Mouse (Mus musculus) embryonic facial prominence, embryonic 13.5 days (tissue): Measurements from ENCODE around the gene Steap4. TPM values are rescaled to one million over a fixed set of nuclear protein-coding genes. Genes with fewer than 3 reads are reported as not detected.
"Not testable (repeated sequence)": the region's sequence is repeated elsewhere in the genome, so short reads cannot be mapped to it uniquely, and the experiment has no call there.

ENCODE experiments used
- ATAC-seq: fragments of 200-750 bp; cut with Nextera tagmentation; 2 replicates; pipeline ENCODE4 v1.8.0; 2017; ENCODE audit warnings: low read depth; ENCODE audit not compliant: insufficient number of reproducible peaks, insufficient read depth, low FRiP score, low TSS enrichment
- H3K27ac ChIP-seq: fragments of 300-500 bp; sonication (generic); 2 replicates; pipeline ENCODE4 v1.5.1; 2015; ENCODE audit warnings: moderate library complexity, mild to moderate bottlenecking, inconsistent platforms
- H3K27me3 ChIP-seq: fragments of 300-500 bp; sonication (generic); 2 replicates; pipeline ENCODE4 v1.6.1; 2015; ENCODE audit warnings: mild to moderate bottlenecking, inconsistent platforms
- H3K36me3 ChIP-seq: fragments of 300-500 bp; sonication (generic); 2 replicates; pipeline ENCODE4 v1.6.1; 2015; ENCODE audit warnings: mild to moderate bottlenecking, inconsistent platforms
- H3K4me1 ChIP-seq: fragments of 300-500 bp; sonication (generic); 2 replicates; pipeline ENCODE4 v1.6.1; 2015; ENCODE audit warnings: inconsistent platforms
- H3K4me2 ChIP-seq: fragments of 300-500 bp; sonication (generic); 2 replicates; pipeline ENCODE4 v1.6.1; 2015; ENCODE audit warnings: moderate library complexity, mild to moderate bottlenecking, inconsistent platforms
- H3K4me3 ChIP-seq: fragments of 300-500 bp; sonication (generic); 2 replicates; pipeline ENCODE4 v1.5.1; 2015; ENCODE audit warnings: mild to moderate bottlenecking, inconsistent platforms
- H3K9ac ChIP-seq: fragments of 300-500 bp; sonication (generic); 2 replicates; pipeline ENCODE4 v1.6.1; 2015; ENCODE audit warnings: mild to moderate bottlenecking, inconsistent platforms
- H3K9me3 ChIP-seq: fragments of 300-500 bp; sonication (generic); 2 replicates; pipeline ENCODE4 v1.6.1; 2016; ENCODE audit warnings: inconsistent platforms
- WGBS: fragments of 180-500 bp; shearing (Covaris S2); methylation state at CpG from one replicate; pipeline ENCODE4 v1.1.7; 2015; ENCODE audit warnings: mixed read lengths; 5-methylcytosine and 5-hydroxymethylcytosine counted together
- polyA plus RNA-seq: library from polyadenylated mRNA; unstranded; fragments of >200 nt; fragmentation: Nextera tagmentation; extraction: Ambion mirVana; gene quantifications from 2 replicates; pipeline ENCODE4 v1.2.1, GENCODE M21; 2015

Gene Steap4
- polyA plus RNA-seq, 1 experiment from 2014 or later: 2.0 TPM

GRCm38 (mm10) chr5:7955371-7955966, 4.8 kb upstream of the Steap4 start:
- 43% methylated on average over 5 of the region's 5 CpGs for WGBS
- H3K9ac ChIP-seq: no peak overlapping the region
- ATAC-seq: no peak

DNA sequence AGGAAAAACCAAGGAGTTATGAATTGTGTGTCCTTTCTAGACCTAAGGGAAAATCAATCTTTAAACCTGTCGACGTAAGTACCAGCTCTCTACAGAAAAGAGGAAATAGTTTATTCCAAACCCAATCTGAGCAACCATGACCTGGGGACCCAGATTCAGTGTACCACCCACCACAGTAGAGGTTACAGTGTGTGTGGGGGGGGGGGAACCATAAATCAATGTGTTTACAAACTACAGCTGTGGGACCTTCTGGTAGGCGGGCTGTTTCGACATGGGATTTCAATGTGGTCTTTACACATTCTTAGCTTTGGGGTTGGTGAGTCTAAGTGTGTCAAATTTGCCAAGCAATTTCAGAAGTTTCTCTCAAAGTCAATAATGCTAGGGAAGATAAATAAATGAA, 2.2 kb upstream of the Steap4 start:
- Histone ChIP-seq H3K4me1 (peaks cover 9% of the 10 kb centered on the region), H3K4me2 (no peak overlapping the region), H3K27me3 (no peaks in the 10 kb centered on the region), H3K36me3 (no peaks in the 10 kb centered on the region), H3K9me3 (no peaks in the 10 kb centered on the region), H3K9ac (no peak overlapping the region), H3K4me3 (no peak overlapping the region), H3K27ac (no peak overlapping the region)
- 89% methylated on average over 4 of the region's 4 CpGs for WGBS
- ATAC-seq: no peak

More at GRCm38 (mm10) chr5:7955371-7955966, 4.8 kb upstream of the Steap4 start:
- H3K4me3 ChIP-seq: no peak overlapping the region
- no peaks in the 10 kb centered on the region for H3K9me3 ChIP-seq
- H3K27ac ChIP-seq: no peak overlapping the region
- H3K27me3 ChIP-seq: no peaks in the 10 kb centered on the region
- peaks cover 7% of the 10 kb centered on the region for H3K4me1 ChIP-seq
- H3K4me2 ChIP-seq: no peak overlapping the region
- no peaks in the 10 kb centered on the region for H3K36me3 ChIP-seq

- H3K27ac ChIP-seq: no peak overlapping the region
- ATAC-seq: no peak
- no peak overlapping the region for H3K4me2 ChIP-seq
- no peaks in the 10 kb centered on the region for H3K36me3 ChIP-seq
- H3K9ac ChIP-seq: no peak overlapping the region
- no peaks in the 10 kb centered on the region for H3K27me3 ChIP-seq
- WGBS: 72% methylated on average over 6 of the region's 6 CpGs
- H3K9me3 ChIP-seq: no peaks in the 10 kb centered on the region
- peaks cover 9% of the 10 kb centered on the region for H3K4me1 ChIP-seq
- no peak overlapping the region for H3K4me3 ChIP-seq
These were observed 971 bp upstream of the Steap4 start for GRCm38 (mm10) chr5:7959286-7959685.

DNA sequence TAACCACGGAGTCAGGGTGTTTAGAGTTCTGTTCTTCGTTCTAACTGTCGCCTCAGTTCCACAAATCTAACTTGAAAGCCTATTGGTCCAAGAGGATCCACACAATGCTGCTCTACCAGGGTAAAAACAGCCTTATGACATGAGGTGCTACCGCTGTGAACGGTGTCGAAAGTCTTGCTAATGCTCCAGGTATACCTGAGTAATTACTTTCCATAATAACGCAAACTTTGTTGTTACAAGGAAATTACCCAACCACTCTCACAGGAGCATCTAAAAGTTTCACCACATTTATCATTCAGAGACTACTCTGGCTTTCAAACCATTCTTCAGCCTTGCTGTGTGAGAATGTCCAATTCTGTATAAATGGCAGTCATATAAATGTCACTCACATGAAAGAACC, 856 bp downstream of the Steap4 start:
- H3K9ac ChIP-seq: no peak overlapping the region
- WGBS: 79% methylated on average over 7 of the region's 7 CpGs
- H3K4me2 ChIP-seq: no peak overlapping the region
- no peaks in the 10 kb centered on the region for H3K36me3 ChIP-seq
- H3K4me3 ChIP-seq: no peak overlapping the region
- no peak for ATAC-seq
- H3K9me3 ChIP-seq: no peaks in the 10 kb centered on the region
- no peaks in the 10 kb centered on the region for H3K27me3 ChIP-seq
- H3K4me1 ChIP-seq: peaks cover 9% of the 10 kb centered on the region
- H3K27ac ChIP-seq: no peak overlapping the region

DNA sequence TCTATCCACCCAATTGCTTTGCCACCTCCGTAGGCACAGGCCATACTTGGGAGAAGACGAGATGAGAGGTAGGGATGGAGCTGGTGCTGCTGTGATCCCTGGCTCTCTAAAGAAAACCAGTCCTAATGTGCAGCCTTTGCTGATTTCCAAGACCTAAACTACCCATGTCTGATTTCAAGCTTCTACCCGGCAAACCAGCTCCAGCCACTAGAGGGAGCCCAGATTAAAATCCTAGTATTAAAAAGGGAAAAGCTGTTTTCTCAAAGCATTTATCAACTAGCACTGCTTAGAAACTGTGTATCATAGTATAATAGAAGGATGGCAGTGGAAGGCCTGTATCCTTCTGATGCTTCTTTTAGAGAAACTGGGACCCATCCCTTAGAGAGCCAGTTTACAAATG, 5.0 kb downstream of the Steap4 start:
- no peaks in the 10 kb centered on the region for H3K9me3 ChIP-seq
- H3K4me3 ChIP-seq: no peak overlapping the region
- ATAC-seq: no peak
- H3K4me1 ChIP-seq: peaks cover 3% of the 10 kb centered on the region
- no peak overlapping the region for H3K4me2 ChIP-seq
- 32% methylated on average over 3 of the region's 3 CpGs for WGBS
- no peak overlapping the region for H3K27ac ChIP-seq
- H3K27me3 ChIP-seq: no peaks in the 10 kb centered on the region
- H3K36me3 ChIP-seq: no peaks in the 10 kb centered on the region
- H3K9ac ChIP-seq: no peak overlapping the region

- H3K4me1 ChIP-seq: no peaks in the 10 kb centered on the region
- no peaks in the 10 kb centered on the region for H3K9me3 ChIP-seq
- H3K4me3 ChIP-seq: no peak overlapping the region
- H3K27ac ChIP-seq: no peak overlapping the region
- 76% methylated on average over 5 of the region's 5 CpGs for whole genome bisulfite sequencing
- ATAC-seq: no peak
- H3K9ac ChIP-seq: no peak overlapping the region
- H3K27me3 ChIP-seq: no peaks in the 10 kb centered on the region
- no peaks in the 10 kb centered on the region for H3K36me3 ChIP-seq
- H3K4me2 ChIP-seq: no peak overlapping the region
These were observed 7.9 kb downstream of the Steap4 start for GRCm38 (mm10) chr5:7968152-7968551.

DNA sequence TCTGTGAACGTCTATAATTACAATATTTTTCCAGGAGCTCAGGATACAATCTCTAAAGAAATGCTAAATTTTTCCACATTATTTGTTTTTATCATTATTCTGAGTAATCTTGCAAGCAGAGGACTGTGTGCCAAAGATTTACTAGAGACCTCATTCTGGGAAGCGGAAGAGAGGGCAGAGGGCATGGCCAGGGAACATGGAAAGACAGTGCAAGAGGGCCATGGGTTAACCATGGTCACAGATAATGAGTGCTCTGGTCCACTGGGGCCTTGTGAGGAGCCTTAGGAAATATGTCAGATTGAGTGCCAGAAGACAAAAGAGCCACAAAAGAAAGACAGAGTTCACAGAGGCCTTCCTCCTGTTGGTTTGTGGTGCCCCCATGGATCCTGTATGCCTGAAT, 12.0 kb downstream of the Steap4 start:
- Histone ChIP-seq H3K27ac (no peak overlapping the region), H3K36me3 (no peaks in the 10 kb centered on the region), H3K9ac (no peak overlapping the region), H3K4me3 (no peak overlapping the region), H3K4me1 (no peaks in the 10 kb centered on the region), H3K4me2 (no peak overlapping the region), H3K9me3 (no peaks in the 10 kb centered on the region), H3K27me3 (no peaks in the 10 kb centered on the region)
- 85% methylated on average over 2 of the region's 2 CpGs for WGBS
- ATAC-seq: no peak

- no peak overlapping the region for H3K27ac ChIP-seq
- H3K27me3 ChIP-seq: no peaks in the 10 kb centered on the region
- no peak for ATAC-seq
- no peaks in the 10 kb centered on the region for H3K36me3 ChIP-seq
- no peak overlapping the region for H3K9ac ChIP-seq
- H3K4me3 ChIP-seq: no peak overlapping the region
- 82% methylated on average over 11 of the region's 11 CpGs for WGBS
- no peak overlapping the region for H3K4me2 ChIP-seq
- H3K9me3 ChIP-seq: no peaks in the 10 kb centered on the region
- H3K4me1 ChIP-seq: no peaks in the 10 kb centered on the region
These were observed 14.4 kb downstream of the Steap4 start for GRCm38 (mm10) chr5:7974522-7975197.

DNA sequence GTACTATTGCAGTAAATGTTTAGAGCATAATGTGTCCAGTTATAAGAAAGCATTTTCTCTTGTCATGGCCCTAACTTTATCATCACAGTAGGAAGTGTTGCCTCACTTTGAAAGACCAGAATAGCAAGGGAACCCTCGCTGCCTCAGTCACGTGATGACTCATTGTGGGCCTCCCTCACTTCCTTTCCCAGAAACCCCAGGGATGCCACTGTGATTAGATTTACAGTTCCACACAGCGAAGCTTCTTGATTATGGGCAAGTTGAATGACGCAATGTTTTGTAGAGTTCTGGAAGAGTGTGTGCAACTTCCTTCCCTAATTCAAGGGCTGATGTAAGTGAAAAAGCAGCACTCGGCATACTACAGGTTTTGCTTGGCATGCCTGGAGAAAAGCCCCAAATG, 20.3 kb downstream of the Steap4 start:
- Histone ChIP-seq H3K4me2 (no peak overlapping the region), H3K27me3 (no peaks in the 10 kb centered on the region), H3K27ac (no peak overlapping the region), H3K36me3 (no peaks in the 10 kb centered on the region), H3K9me3 (no peaks in the 10 kb centered on the region), H3K4me3 (no peak overlapping the region), H3K4me1 (no peaks in the 10 kb centered on the region), H3K9ac (no peak overlapping the region)
- ATAC-seq: no peak
- WGBS: 86% methylated on average over 5 of the region's 5 CpGs

DNA sequence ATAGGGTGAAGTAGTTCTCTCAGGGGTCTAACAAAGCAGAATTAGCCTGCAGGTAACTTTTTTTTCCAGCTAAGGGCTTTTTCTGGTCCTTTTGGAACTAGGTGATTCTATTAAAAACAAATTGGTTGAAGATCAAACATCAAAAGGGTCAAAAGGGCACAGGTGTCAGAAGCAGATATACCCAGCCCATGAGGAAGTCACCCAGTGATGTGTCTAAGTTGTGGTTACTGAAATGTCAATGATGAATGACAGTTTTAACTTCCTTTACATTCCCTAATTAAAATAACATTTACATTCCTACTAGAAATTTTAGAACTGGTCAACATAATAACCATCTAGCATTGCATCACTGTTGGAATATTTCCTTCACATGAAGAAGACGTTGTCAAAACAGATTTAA, 27.7 kb downstream of the Steap4 start:
- Histone ChIP-seq H3K4me3 (no peak overlapping the region), H3K36me3 (no peaks in the 10 kb centered on the region), H3K4me2 (no peak overlapping the region), H3K9me3 (no peaks in the 10 kb centered on the region), H3K27ac (no peak overlapping the region), H3K27me3 (no peaks in the 10 kb centered on the region), H3K9ac (no peak overlapping the region), H3K4me1 (no peaks in the 10 kb centered on the region)
- ATAC-seq: no peak
- WGBS: 77% methylated on average over 1 of the region's 1 CpGs

- no peak for ATAC-seq
- WGBS: 87% methylated on average over 4 of the region's 4 CpGs
- Histone ChIP-seq H3K27ac (no peak overlapping the region), H3K36me3 (no peaks in the 10 kb centered on the region), H3K27me3 (no peaks in the 10 kb centered on the region), H3K9me3 (no peaks in the 10 kb centered on the region), H3K4me1 (no peaks in the 10 kb centered on the region), H3K9ac (no peak overlapping the region), H3K4me3 (no peak overlapping the region), H3K4me2 (no peak overlapping the region)
These were observed 28.2 kb downstream of the Steap4 start for GRCm38 (mm10) chr5:7988415-7988814.

DNA sequence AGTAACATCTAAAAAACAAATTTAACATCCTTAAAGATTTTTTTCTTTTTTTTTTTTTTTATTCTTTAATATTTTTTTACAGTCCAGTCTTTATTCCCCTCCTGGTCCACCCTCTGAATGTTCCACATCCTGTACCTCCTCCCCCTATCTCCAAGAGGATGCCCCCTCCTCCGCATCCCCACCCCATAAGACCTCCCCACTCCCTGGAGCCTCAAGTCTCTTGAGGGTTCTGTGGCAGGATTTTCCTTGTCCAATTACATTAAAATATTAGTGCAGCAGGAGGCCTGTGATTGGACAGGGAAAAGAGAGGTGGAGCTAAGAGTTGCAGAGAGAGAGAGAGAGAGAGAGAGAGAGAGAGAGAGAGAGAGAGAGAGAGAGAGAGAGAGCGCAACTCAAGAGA, 31.4 kb downstream of the Steap4 start:
- H3K27me3 ChIP-seq, H3K4me2 ChIP-seq, H3K9me3 ChIP-seq, H3K4me1 ChIP-seq, H3K4me3 ChIP-seq, H3K9ac ChIP-seq, ATAC-seq, H3K27ac ChIP-seq, H3K36me3 ChIP-seq: not testable (repeated sequence)
- 81% methylated on average over 2 of the region's 2 CpGs for WGBS
